Mouse (Mus musculus) testis, adult 2 months (tissue): Measurements from ENCODE around the gene Card10.

ENCODE experiments used
- CTCF ChIP-seq: fragments of 200-500 bp; IDR thresholded peaks from 2 replicates; pipeline ENCODE4 v1.5.1; 2012; ENCODE audit warnings: low read depth, mild to moderate bottlenecking, inconsistent platforms, low read length, moderate library complexity; ENCODE audit not compliant: control insufficient read depth, insufficient read depth, insufficient replicate concordance
- POLR2A ChIP-seq: fragments of 200-500 bp; IDR thresholded peaks from 2 replicates; pipeline ENCODE4 v1.6.1; 2012; ENCODE audit warnings: low read depth, mild to moderate bottlenecking, inconsistent platforms, low read length, moderate library complexity; ENCODE audit not compliant: control insufficient read depth

- no peak for TF ChIP-seq CTCF
- TF ChIP-seq POLR2A = no peak
These were observed 41.9 kb upstream of the Card10 start for GRCm38 (mm10) chr15:78844791-78845190.
